Mouse (Mus musculus): ENCODE results near the gene Cx3cr1. TPM values are rescaled to one million over a fixed set of nuclear protein-coding genes. Genes with fewer than 3 reads are reported as not detected.

Gene Cx3cr1
- polyA plus RNA-seq, 1 experiment from 2014 or later = 5.1 TPM

Other genes starting within 250 kb of the Cx3cr1 start
- 0.87 and 0.88 TPM in 2 replicates for gene Scn11a, start 244.4 kb downstream of the Cx3cr1 start, polyA plus RNA-seq (2016; fragmentation: Nextera tagmentation; extraction: Ambion mirVana)
- gene Wdr48, start 175.0 kb downstream of the Cx3cr1 start, polyA plus RNA-seq (2016; fragmentation: Nextera tagmentation; extraction: Ambion mirVana) = 77.1 and 87.1 TPM in 2 replicates
- 23.1 and 27.7 TPM in 2 replicates for gene Gorasp1, start 132.3 kb downstream of the Cx3cr1 start, polyA plus RNA-seq (2016; fragmentation: Nextera tagmentation; extraction: Ambion mirVana)
- 0.24 and 0.36 TPM in 2 replicates for gene Ttc21a, start 132.3 kb downstream of the Cx3cr1 start, polyA plus RNA-seq (2016; fragmentation: Nextera tagmentation; extraction: Ambion mirVana)
- gene Csrnp1, start 85.2 kb downstream of the Cx3cr1 start, polyA plus RNA-seq (2016; fragmentation: Nextera tagmentation; extraction: Ambion mirVana) = 1.7 and 2.2 TPM in 2 replicates
- 0.04 TPM in 1 of 2 replicates, not detected in the other for gene Xirp1, start 46.3 kb downstream of the Cx3cr1 start, polyA plus RNA-seq (2016; fragmentation: Nextera tagmentation; extraction: Ambion mirVana)
- not detected in 2 replicates for gene Ccr8, start 22.2 kb upstream of the Cx3cr1 start, polyA plus RNA-seq (2016; fragmentation: Nextera tagmentation; extraction: Ambion mirVana)
- gene Slc25a38, start 40.5 kb upstream of the Cx3cr1 start, polyA plus RNA-seq (2016; fragmentation: Nextera tagmentation; extraction: Ambion mirVana) = 28.6 and 32.7 TPM in 2 replicates
- 997 and 1,048 TPM in 2 replicates for gene Rpsa, start 57.8 kb upstream of the Cx3cr1 start, polyA plus RNA-seq (2016; fragmentation: Nextera tagmentation; extraction: Ambion mirVana)
- 1.3 and 1.7 TPM in 2 replicates for gene Mobp, start 79.8 kb upstream of the Cx3cr1 start, polyA plus RNA-seq (2016; fragmentation: Nextera tagmentation; extraction: Ambion mirVana)
- gene Myrip, start 231.6 kb upstream of the Cx3cr1 start, polyA plus RNA-seq (2016; fragmentation: Nextera tagmentation; extraction: Ambion mirVana) = 0.78 and 0.96 TPM in 2 replicates

All from forebrain, embryonic 12.5 days (tissue).